Mouse (Mus musculus): ENCODE data around the gene Ptprm.

Ptprm gene

DNA sequence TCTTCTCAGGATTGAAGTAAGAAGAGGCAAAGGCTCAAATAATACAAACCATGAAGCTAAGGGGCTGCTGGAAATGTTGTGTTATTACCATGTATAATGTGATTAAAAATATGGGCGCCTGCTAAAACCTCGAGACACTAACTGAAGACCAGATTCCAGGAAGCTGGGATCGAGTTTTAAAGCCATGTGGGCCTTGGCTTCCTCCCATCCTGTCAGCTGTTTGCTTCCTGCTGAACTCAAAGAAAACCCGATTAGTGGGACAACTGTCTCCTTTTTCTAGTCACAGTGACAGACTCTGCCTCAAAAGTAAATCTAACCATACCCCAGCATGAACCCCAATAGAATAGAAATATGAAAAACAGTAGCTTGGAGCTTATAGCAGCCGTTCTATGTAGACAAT, 374.3 kb downstream of the Ptprm start:
- no peak for DNase-seq (ENCODE audit: low spot score)

DNA sequence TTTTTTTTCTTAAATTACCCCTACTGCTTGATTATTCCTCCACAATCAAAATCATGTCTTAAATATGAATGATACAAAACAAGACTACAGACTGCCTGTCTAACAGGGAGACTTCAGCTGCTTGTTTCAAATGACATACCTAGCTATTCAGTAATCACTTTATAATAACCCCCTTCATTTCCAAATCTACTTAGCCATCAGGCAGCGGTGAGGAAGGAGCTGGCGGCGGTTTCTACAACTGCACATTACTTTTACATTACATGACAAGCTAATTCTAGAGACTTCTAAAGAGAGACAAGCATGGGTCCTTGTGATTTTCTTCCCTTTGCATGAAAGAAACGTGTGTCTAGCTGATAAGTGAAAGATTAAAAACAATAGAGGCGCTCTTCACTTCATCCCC, 377.8 kb downstream of the Ptprm start:
- DNase-seq (ENCODE audit: low spot score): no peak

DNA sequence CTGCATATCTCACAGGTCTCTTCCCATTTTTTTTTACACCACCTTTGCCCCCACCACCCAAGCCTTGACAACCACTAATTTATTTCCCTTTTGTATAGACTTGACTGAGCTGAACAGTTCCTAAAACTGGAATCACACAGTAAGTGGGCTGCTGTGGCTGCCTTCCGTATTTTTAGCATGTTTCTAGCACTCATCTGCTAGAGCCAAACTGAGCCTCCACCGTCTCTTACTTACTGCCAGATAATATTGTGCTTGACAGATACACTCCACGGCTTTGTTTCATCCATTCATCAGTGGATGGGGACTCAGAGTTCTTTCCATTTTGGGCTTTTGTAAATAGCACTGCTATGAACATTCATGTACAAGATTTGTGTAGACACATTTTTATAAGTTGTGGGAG, 381.3 kb downstream of the Ptprm start:
- no peak for DNase-seq (ENCODE audit: low spot score)

DNA sequence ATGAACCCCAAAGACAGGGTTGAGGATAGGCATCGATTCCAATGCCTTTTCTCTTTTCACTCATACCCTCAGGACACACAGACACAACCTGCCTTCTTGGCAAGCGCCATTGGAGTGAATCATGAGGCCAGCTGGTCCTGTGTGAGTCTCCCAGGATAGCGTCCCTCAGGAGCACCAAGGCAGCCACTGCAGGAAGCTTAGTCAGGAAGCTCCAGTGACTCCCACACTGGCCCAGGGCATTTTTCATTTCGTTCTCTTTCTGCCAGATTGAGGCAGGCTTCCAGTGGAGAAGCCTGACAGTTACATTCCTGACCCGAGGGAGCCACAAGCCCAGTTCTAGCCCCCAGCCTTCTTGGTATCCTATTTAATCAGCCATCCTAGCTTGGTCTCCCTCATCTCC, 393.3 kb downstream of the Ptprm start:
- no peak for DNase-seq (ENCODE audit: low spot score)

DNA sequence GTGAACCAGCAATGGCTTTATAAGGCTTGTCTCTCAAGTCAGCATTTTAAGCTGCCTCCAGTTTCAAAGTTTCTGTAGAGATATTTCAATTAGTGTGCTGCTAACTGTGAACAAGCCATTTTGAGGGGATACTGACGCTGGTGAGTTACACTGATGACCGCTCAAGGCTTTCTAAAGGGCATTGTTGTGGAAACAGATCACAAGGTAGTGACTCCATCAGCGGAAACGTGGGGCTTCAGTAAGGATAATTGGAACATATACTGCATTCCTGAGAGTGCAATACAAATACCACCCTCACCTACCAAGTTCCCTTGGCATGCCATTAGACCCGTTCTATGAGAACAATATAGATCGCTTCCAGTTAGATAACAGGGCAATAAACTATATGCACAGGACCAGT, 393.7 kb downstream of the Ptprm start:
- no peak for DNase-seq (ENCODE audit: low spot score)

DNA sequence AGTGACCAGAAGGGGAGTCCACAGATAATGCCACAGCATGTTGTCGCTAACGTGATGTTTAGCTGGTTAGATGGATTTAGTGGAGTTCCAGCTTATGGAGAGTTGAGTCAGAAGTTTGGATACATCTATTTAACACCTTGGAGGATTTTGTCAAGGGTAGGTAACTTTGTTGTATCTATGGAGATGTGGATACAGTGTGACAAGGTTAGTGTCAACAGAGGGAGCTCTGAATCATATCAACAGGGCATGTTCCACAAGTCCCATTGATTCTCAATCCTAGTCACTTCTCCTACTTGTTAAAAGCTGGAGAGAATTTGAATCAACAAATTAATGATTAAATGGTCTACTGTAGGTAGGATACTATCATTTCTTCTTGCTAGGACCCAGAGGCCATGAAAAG, 394.4 kb downstream of the Ptprm start:
- no peak for DNase-seq (ENCODE audit: low spot score)

DNA sequence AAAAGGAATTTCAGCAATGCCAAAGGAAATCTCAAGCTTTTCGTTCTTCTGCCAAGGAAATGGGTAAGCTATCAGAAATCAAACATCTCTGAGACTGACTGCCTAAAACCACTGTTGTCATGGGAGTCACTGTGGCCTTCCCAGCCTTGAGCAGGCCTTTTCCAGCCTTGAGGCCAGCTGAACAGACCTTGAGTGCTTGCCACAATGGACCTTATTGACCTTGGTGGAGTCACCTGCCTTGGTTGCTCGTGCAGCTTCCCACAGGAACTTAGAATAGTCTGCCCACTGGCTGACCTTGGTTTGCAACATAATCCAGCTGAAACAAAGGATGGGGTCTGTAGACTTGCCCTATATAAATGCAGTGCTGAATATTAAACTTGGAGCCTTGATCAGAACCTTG, 395.5 kb downstream of the Ptprm start:
- DNase-seq (ENCODE audit: low spot score): no peak

DNA sequence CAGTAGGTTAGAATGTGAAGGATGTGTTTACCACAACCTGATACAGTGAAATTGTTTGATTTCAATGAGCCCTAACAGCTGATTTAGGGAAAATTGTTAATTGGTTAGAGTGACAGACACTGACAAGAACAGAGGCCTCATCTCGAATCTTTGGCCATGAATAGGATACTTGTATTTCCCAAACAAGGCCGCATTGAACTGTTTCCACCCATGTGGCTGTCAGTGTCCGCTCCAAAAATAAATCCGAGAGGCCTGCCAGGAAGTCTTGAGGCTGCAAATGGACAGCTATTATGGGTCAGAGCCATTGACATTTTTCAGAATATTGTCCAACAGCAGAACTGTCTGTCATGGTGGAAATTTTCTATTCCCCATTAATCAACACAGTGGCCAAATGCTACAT, 409.8 kb downstream of the Ptprm start:
- no peak for DNase-seq (ENCODE audit: low spot score)

DNA sequence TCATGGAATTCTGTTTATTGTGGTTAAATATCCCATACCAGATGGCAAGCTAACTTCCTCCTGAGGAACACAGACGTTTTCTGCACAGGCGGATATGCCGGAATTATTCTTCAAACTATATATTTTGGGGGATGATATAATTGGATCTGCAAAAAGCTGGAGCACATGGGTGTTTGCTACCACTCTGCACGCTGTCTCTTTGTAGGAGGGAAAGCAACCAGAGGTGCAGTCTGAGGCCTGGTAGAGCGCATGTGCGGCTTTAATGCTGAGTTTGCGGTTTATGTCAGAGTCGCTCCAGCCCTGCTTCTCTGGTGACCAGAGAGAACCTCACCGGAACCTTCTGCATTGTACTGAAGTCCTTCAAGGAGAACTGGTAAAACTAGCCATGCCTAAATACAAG, 410.7 kb downstream of the Ptprm start:
- no peak for DNase-seq (ENCODE audit: low spot score)

DNA sequence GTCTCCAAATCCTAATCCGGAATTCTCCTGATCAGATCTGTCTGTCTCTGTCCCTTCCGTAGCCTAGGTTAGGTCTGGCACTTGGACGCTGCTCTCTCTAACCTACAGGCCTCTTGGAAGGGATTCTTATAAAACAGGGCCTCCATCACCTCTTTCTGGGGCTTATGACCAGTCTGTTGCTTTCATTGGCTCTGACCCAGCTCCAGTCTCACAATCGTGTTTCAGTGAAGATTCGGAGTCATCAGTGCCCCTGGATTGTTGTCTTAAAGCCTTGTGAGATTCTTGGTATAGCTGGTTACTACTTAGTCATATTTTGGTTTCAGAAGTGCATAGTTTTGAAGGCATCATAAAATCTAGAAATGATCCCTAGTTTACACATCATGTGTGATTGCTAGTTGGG, 428.6 kb downstream of the Ptprm start:
- DNase-seq (ENCODE audit: low spot score): no peak

DNA sequence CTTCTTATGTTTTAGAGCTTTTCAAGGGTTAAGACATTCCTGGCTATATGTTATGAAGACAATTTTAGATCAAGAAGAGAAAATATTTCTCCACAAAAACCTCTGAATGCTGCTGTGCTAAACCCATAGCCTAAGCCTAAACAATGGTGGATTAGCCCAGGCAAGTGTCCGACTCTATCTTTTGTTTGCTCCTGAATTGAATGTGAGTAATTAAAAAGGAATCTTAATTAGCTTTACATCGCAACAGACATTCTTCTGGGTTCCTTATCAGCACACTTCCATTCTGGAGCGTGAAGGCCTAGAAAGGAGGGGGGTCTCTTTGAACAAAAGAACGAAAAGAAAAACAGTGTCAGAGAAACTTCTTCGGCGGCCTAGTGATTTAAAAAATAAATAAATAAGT, 439.6 kb downstream of the Ptprm start:
- no peak for DNase-seq (ENCODE audit: low spot score)

DNA sequence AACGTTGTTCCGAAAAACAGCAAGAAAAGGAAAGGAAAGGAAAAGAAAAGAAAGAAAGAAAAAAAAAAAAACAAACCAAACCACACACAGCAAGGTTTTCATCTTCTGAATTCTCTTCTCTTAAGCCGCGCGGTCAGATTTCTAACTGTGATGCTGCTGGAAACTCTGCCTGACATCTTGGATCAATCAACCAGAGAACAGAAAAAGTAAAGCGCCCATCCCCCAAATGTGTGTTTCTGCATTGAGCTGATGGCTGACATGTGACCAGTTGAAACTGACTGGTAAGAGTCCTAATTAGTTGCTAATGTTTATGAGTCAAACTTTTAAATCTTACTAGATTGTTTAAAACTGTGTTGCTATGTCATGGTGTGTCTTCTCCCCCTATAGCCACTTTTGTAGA, 441.7 kb downstream of the Ptprm start:
- DNase-seq (ENCODE audit: low spot score): no peak

DNA sequence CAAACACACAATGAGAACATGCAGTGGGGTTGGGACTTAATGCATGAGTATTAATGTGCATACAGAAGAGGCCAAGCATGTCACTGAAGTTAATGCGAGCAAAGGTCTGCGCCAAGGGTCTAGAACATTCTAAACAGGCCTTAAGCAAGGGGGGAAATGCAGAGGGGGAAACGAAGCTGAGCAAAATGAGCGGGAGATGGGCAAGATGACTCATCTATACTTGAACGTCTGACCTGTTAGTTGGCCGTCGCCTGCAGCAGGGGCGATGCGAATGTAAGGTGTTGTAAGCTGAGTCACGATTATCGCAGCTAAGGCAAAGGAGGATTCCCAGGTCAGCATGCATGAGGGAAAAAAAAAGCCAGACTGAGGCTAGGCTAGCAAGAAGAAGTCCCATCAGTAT, 442.1 kb downstream of the Ptprm start:
- no peak for DNase-seq (ENCODE audit: low spot score)

DNA sequence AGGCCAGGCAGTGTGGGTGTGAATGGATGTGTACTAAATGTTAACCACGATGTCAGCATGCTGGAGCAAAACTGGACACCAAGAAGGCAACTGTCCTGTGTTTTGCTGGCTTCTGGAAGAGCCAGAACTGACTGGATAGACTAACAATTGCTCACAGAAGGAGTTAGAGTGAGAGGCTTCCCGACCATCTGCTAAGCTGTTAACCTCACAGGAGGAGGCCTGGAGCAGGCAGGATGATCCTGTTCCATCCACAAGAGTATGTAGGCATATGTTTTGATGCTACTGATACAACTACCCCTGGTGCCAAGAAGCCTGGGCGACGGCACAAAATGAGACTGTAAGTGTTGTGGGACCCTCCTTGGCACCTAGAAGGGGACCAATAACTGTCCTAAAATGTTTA, 444.4 kb downstream of the Ptprm start:
- DNase-seq (ENCODE audit: low spot score): no peak

DNA sequence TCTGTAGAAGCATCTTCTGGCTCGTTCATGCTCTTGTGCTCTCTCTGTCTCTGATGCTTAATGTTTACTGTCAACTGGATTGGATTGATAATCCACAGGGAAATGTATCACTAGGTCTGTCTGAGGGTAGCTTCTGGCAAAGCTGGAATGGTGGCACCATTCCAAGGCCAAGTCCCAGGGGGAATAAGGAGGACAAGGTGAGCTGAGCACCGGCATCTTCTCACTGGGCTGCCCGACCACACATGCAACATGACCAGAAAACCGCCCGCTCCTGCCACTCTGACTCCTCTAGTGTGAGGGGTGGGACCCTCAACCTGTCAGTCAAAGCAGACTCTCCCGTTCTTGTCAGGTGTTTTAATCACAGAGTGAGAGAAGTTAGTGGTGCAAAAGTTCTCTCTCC, 445.3 kb downstream of the Ptprm start:
- no peak for DNase-seq (ENCODE audit: low spot score)

DNA sequence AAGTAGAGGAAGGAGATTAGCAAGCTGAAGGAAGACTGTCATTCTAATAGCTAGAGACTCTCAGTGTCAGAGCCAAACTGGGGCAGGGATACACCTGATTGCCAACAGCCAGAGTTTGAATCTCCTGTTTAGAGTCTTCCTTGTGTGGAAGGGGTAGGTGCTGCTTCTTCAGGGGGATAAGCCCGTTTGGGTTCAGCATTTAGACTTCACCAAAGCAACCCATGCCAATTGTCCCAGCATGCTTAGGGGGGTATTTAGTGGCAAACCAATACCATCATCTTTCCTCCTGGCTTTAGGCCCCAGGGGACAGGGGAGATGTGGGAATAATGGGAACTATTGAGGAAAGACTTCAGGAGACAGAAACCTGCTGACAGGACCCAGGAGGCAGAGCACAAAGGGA, 460.1 kb downstream of the Ptprm start:
- no peak for DNase-seq (ENCODE audit: low spot score)

DNA sequence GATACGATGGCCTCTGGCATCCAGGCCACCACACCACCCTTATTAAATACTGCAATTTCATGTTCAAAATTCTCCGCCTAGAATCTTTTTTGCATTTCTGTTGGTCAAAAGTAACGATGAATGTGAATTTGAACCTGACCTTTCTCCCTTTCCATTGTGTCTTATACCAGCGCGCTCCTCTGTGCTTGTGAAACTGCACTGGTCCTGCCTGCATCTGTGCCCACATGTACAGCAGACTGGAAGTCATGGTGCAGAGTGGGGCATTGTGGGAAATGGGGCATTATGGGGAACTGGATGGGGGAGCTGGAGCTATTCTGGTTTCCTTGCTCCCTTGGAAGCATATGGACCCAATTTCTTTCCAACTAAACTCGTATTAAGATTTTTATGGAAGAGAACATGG, 462.3 kb downstream of the Ptprm start:
- DNase-seq (ENCODE audit: low spot score): no peak

DNA sequence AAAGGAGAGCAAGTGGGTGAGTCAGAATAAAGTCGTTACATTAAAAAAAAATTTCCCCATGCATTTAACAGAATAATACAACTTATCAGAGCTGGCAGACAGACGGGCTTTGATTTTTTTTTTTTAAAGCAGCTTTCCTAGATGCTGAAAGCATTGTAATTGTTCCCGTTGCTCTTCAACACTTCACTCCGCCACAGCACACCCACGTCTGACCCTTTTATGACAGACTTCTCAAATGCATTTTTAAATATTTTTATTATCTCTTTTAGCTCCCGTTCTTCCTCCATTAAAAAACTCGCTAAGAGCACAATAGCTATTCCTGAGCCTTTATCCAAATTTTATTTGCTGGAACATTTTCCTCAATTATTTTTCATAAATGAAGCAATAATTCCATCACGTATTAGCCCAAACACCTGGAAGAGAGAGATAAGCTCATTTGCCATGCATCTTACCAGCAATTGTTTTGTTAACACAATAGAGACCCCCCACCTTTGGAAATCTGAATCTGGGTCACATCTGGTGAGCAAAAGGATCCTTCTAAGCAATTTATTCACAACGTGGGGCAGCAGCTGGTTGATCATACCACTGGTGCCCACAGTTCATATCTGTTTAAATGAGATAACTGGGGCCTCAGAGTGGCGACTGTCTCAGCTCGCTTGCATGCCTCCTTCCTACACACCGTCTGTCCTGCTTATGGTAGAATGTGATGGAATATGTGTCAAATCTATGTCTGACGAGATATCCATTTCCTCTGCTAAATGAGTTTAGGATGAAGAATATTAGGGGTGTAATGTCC, 463.0 kb downstream of the Ptprm start:
- no peak for DNase-seq (ENCODE audit: low spot score)

DNA sequence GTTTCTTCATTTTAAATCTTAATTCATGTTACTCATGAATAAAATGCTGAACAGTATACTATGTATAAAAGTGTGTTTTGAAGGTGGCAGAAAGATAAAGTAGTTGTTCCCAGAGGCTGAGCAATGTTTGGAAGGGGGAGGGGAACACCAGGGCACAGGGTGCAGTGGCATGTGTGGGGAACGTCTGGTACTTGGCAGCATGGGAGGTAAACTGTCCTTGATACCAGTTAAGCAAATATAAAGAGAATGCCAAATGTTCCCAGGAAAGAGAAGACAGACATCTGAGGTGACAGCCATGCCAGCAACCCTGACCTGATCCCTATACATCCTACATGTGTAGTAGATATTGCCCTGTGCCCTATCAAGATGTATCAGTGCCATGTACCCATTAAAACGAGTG, 472.0 kb downstream of the Ptprm start:
- no peak for DNase-seq (ENCODE audit: low spot score)

DNA sequence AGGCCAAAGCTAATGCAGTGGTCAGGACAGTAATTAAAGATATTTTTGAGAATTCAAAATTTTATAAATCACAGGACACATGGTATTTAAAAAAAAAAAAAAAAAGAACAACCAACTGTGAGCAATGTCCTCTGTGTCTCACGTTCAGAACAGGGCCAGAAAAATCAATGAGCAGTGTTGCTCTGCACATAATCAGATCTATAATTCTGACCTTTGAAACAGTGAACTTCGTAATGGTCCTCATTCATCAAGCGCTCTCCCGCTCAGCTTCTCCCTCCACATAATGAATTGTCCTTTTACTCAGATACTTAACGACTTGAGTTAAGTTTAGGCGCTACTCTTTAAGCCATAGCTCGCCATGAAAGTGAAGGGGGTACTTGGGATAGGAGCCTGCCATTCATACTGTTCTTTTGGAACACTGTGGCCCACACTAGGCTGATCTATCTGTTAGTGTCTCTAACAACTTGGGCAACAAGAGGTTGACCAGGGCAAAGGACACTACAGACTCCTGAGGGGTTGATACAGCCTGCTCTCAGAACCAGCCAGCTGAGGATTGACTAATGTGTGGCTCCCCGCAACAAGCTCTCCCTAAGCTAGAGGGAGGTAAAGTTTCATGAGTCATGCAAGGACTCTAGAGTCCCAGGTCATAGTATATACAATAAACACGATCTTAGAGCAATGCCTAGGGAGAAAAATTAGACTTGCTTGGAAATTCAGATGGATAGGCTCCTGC, 473.1 kb downstream of the Ptprm start:
- no peak for DNase-seq (ENCODE audit: low spot score)

DNA sequence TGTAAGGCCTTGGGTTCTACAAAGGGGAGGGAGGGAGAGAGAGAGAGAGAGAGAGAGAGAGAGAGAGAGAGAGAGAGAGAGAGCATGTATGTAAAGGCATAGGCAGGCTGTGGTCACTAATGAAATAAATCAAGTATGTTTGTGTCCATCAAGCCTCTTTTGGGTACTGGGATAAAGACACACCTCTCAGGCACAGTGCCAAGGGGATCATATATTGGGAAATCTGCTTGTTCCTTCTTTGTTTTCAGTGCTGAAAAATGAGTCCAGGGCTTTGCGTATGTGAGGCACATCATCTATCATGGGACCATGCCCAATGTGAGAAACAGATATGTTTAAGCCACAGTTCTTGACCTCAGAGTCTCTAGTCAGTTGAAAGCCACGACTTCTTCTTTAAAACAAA, 475.1 kb downstream of the Ptprm start:
- DNase-seq (ENCODE audit: low spot score): no peak

DNA sequence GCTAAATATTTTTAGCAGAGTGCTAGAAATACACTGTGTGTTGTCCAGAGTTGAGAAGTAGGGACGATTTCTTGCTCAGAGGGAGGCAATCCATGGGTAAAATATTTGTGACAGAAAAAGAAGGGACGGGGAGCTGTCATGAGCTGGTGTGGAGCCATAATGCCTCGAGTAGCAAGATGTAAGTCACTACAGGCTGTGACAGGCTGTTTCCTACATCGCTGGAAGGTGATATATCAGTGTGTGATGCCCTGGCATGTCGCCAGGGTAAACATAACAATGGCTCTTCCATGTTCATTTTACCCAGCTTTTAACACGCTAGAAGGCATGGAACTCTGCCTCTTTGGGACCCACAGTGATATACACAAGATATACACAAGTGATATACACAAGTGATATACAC, 476.7 kb downstream of the Ptprm start:
- no peak for DNase-seq (ENCODE audit: low spot score)

DNA sequence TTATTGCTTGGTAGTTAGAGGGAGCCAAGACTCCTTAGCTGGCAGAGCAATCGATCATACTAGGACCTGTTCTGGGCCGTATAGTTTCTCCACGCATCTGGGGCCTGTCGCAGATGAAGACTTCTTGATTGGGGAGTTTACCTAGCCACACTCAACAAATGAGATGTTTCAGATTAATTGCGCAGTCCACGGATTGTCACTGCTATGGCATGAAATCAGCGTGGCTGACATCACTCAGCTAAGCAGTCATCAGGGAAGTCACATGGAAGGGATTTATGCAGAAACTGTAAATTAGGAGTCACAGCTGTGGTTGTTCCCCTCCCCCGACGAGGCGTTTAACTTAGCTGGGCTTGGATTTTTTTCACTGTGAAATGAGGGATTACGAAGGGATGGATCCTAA, 479.4 kb downstream of the Ptprm start:
- no peak for DNase-seq (ENCODE audit: low spot score)

DNA sequence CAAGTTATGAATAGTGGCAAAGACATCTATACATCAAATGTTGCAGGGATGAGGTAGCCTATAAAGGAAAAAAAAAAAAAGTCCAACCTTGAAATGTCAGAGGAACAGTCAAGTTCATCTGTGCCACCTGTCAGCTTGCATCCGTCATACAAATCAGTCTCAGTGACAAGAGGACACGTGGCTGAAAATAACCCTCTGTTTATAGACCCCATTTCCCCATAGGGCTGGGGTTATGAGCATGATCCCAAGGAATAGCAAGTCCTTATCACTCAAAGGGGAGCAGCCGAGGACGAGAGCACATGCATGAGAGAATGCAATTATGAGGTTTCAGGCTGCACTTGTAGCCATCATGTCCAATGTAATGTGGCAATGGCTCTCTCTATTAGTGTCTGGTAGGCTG, 482.9 kb downstream of the Ptprm start:
- DNase-seq (ENCODE audit: low spot score): no peak
